Mouse (Mus musculus) CH12.LX (cell line): ENCODE data around the gene Ttc39b.

Experiments
- CTCF ChIP-seq, 2 experiments: IDR thresholded peaks in 1 of 2; conservative IDR thresholded peaks in 1 of 2; 2 replicates each; pipeline ENCODE4 v1.5.1; 2011 to 2012; ENCODE audit warnings: low read depth in 2 of 2, low read length in 2 of 2, improper control_type of control experiment in 1 of 2, inconsistent platforms in 1 of 2, mild to moderate bottlenecking in 1 of 2, moderate library complexity in 1 of 2
- EP300 ChIP-seq: IDR thresholded peaks from 2 replicates; pipeline ENCODE4 v1.6.1; 2011; ENCODE audit warnings: low read length, improper control_type of control experiment
- MAFK ChIP-seq: IDR thresholded peaks from 2 replicates; pipeline ENCODE4 v1.6.1; 2011; ENCODE audit warnings: low read length, improper control_type of control experiment; ENCODE audit not compliant: insufficient replicate concordance
- NELFE ChIP-seq: IDR thresholded peaks from 2 replicates; pipeline ENCODE4 v1.6.1; 2011; ENCODE audit warnings: low read depth, low read length, improper control_type of control experiment
- RAD21 ChIP-seq: IDR thresholded peaks from 2 replicates; pipeline ENCODE4 v1.6.1; 2011; ENCODE audit warnings: low read depth, mild to moderate bottlenecking, low read length, improper control_type of control experiment, moderate library complexity
- TCF12 ChIP-seq: IDR thresholded peaks from 2 replicates; pipeline ENCODE4 v1.6.1; 2014; ENCODE audit warnings: low read depth, mild to moderate bottlenecking, inconsistent platforms, low read length, improper control_type of control experiment
- USF1 ChIP-seq: IDR thresholded peaks from 2 replicates; pipeline ENCODE4 v1.6.1; 2014; ENCODE audit warnings: low read depth, mild to moderate bottlenecking, inconsistent platforms, low read length, improper control_type of control experiment

DNA sequence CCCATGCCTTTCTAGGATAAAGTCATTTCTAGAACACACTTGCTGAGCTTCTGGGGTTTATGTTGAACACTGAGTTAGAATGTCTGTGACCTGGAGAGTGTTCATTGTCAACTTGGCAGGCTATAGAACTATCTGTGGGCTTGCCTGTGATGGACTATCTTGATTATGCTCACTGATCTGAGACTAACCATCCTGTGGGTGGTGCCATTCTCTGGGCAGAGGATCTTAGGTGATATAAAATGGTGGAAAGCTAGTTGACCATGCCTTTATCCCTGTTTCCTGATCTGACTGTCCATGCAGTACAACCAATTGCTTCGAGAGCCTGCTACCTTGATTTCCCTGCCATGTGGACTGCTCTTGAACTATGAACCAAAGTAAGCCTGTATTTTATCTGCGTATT lies 146.6 kb downstream of the Ttc39b start:
- TF ChIP-seq CTCF (conservative IDR thresholded peaks at IDR 0.05 in 1 of 2, IDR thresholded peaks at IDR 0.05 in 1 of 2; ENCODE audit: low read depth in 2 of 2, low read length in 2 of 2) = no peak
- no peak for TF ChIP-seq TCF12
- TF ChIP-seq RAD21 = no peak
- no peak for TF ChIP-seq NELFE
- TF ChIP-seq EP300 = no peak
- TF ChIP-seq MAFK = no peak
- TF ChIP-seq USF1 = no peak
